Mouse (Mus musculus) heart, embryonic 16.5 days (tissue): ENCODE data around the gene Chpf2. TPM values are rescaled to one million over a fixed set of nuclear protein-coding genes. Genes with fewer than 3 reads are reported as not detected.
"Not testable (repeated sequence)": the region's sequence is repeated elsewhere in the genome, so short reads cannot be mapped to it uniquely, and the experiment has no call there.

ENCODE experiments used
- ATAC-seq: fragments of 200-750 bp; cut with Nextera tagmentation; replicated peaks from 2 replicates; pipeline ENCODE4 v1.8.0; 2017; ENCODE audit warnings: moderate number of reproducible peaks; ENCODE audit not compliant: insufficient read depth, low FRiP score; ENCODE audit errors: extremely low read depth
- H3K27ac ChIP-seq: fragments of 300-500 bp; sonication (generic); 2 replicates; pipeline ENCODE4 v1.5.1; 2014; ENCODE audit warnings: mild to moderate bottlenecking, low read length, control low read depth, moderate library complexity
- H3K27me3 ChIP-seq: fragments of 300-500 bp; sonication (generic); 2 replicates; pipeline ENCODE4 v1.6.1; 2014; ENCODE audit warnings: low read length, mixed read lengths; ENCODE audit not compliant: control insufficient read depth, insufficient read depth
- H3K36me3 ChIP-seq: fragments of 300-500 bp; sonication (generic); 2 replicates; pipeline ENCODE4 v1.6.1; 2014; ENCODE audit not compliant: control insufficient read depth, insufficient read depth
- H3K4me1 ChIP-seq: fragments of 300-500 bp; sonication (generic); 2 replicates; pipeline ENCODE4 v1.6.1; 2014; ENCODE audit warnings: low read length, mixed read lengths; ENCODE audit not compliant: control insufficient read depth, insufficient read depth
- H3K4me2 ChIP-seq: fragments of 300-500 bp; sonication (generic); 2 replicates; pipeline ENCODE4 v1.6.1; 2014; ENCODE audit warnings: low read depth, mild to moderate bottlenecking, control low read depth, low read length
- H3K4me3 ChIP-seq: fragments of 300-500 bp; sonication (generic); 2 replicates; pipeline ENCODE4 v1.5.1; 2014; ENCODE audit warnings: mild to moderate bottlenecking, control low read depth, low read length
- H3K9ac ChIP-seq: fragments of 300-500 bp; sonication (generic); 2 replicates; pipeline ENCODE4 v1.6.1; 2014; ENCODE audit warnings: low read length, control low read depth
- H3K9me3 ChIP-seq: fragments of 300-500 bp; sonication (generic); replicated peaks from 2 replicates; pipeline ENCODE4 v1.6.1; 2016; ENCODE audit warnings: low read length; ENCODE audit not compliant: control insufficient read depth
- WGBS: fragments of 180-500 bp; shearing (Covaris S2); extraction: QIAGEN DNeasy Blood & Tissue Kit; methylation state at CpG from one replicate; pipeline ENCODE4 v1.1.7; 2014; 5-methylcytosine and 5-hydroxymethylcytosine counted together
- polyA plus RNA-seq: library from polyadenylated mRNA; unstranded; fragments of >200 nt; fragmentation: Nextera tagmentation; extraction: Ambion mirVana; gene quantifications from 2 replicates; pipeline ENCODE4 v1.2.1, GENCODE M21; 2015

Chpf2 gene
- polyA plus RNA-seq, 1 experiment from 2014 or later, result 14.8 TPM

DNA sequence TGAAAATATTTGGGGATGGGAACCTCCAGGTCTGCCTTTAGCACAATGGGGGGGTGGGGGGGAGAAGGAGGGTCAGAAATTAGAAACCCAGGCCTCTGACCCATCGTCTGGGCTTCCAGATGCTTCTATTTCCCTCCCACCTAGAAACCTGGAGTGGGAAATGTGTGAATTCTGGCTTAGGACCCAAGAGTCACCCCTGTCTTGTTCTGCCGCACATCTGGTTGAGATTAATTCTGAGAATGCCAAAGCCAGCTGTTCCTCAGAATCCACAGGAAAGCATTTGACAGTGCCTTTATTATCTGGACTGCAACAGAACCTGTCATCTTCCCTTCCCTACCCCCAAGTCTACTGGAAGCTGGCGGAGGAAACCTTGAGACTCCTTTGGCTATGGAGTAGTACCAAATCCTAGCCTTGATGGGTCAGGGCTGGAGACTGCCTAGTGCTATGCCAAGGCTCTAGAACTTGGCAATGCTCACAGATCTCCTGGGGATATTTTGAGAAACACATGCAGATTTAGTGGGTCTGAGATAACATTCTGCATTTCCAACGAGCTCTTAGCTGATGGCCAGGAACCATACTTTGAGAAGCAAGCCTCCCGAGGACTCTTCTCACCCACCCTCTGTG, 32.8 kb upstream of the Chpf2 start:
- no peak overlapping the region for H3K4me2 ChIP-seq
- no peak overlapping the region for H3K9ac ChIP-seq
- H3K36me3 ChIP-seq, result no peaks in the 10 kb centered on the region
- H3K27ac ChIP-seq, result no peak overlapping the region
- WGBS, result 51% methylated on average over 5 of the region's 5 CpGs
- H3K9me3 ChIP-seq, result no peaks in the 10 kb centered on the region; the same call in 1 of the 2 replicates
- no peak for ATAC-seq
- peaks cover 3% of the 10 kb centered on the region for H3K27me3 ChIP-seq
- H3K4me1 ChIP-seq, result peaks cover 7% of the 10 kb centered on the region
- H3K4me3 ChIP-seq, result no peak overlapping the region

DNA sequence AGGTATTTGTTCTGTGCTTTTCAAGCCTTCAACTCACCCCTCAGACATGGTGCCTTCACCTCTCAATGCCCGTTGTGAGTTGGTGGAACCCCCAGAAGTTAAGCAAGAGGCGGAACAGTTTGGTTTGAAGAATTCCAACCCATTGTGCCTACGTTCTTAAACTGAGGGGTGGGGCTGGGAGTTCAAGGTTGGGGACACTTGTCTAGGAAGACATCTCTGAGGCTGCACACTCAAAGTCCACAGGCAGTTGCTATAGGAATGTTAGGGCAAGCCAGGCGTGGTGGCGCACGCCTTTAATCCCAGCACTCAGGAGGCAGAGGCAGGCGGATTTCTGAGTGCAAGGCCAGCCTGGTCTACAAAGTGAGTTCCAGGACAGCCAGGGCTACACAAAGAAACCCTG, 31.2 kb upstream of the Chpf2 start:
- H3K27ac ChIP-seq, H3K4me1 ChIP-seq, ATAC-seq, H3K9ac ChIP-seq, H3K27me3 ChIP-seq, H3K36me3 ChIP-seq, H3K4me2 ChIP-seq, H3K4me3 ChIP-seq, H3K9me3 ChIP-seq: not testable (repeated sequence)
- 93% methylated on average over 7 of the region's 7 CpGs for WGBS

DNA sequence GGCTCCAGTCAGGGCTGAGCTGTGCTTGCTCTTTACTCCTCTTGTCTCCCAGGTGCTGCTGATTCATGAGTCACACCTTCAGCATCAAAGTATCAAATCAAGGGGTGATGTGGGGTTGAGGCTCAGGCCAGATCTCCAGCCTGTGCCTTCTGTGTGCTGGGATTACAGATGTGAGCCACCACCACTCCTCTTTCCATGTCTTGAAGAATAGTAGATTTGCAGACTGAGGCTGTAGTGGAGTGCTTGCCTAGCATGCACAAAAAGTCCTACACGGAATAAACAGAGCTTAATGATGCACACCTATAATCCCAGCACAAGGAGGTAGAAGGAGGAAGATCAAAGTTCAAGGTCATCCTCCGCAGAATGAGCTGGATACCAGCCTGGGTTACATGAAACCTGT, 29.8 kb upstream of the Chpf2 start, which contains the start of gene 4931409K22Rik:
Gene 4931409K22Rik, minus strand, starts transcription at position 101 of the 400 bp plus-strand sequence.
- no peak for ATAC-seq
- Histone ChIP-seq H3K4me3 (no peak within 1 kb of the TSS), H3K27ac (no peak within 1 kb of the TSS), H3K36me3 (no peaks in the 10 kb centered on the region), H3K4me1 (no peaks in the 10 kb centered on the region), H3K9ac (no peak within 1 kb of the TSS), H3K27me3 (no peaks in the 10 kb centered on the region; the same call in 1 of the 2 replicates), H3K9me3 (no peaks in the 10 kb centered on the region; the same call in 1 of the 2 replicates), H3K4me2 (no peak within 1 kb of the TSS)
- WGBS, result 82% methylated on average over 2 of the region's 2 CpGs

DNA sequence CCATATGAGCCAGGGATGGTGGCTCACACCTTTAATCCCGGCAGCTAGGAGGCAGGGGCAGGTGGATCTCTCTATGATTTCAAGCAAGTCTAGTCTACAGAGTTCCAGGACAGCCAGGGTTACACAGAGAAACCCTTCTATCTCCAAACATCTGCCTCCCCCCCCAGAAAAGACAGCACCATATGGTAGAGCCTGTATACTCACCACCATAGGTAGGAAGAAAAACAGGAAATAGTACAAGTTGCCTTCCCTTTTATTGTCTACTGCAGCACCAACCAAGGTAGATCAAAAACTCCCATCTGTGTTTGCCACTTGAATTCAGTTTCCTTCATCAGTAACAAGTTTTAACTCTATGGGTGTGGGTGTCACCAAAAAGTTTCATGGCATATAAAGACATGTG, 10.6 kb upstream of the Chpf2 start:
- peaks cover 15% of the 10 kb centered on the region for H3K4me1 ChIP-seq

DNA sequence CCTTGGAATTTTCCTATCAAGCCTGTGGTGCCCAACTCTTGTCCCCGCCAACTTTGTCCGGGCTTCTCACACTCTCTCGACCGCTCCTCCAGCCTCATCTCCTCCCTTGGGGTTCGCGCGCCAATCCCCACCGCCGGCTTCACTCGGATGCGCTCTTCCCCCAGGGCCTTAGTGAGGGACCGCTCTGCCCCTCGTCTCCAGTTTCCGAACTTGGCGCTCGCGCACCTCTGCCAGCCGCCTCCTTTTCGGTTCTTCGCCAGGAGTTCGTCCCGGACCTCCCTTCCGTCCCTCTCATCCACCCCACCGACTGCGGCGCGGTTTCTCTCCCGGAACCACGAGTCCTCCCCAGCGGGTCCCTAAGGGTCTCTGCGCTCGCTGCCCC, 9.7 kb upstream of the Chpf2 start:
- Histone ChIP-seq H3K27ac (peak overlapping the region; percentile 80), H3K4me3 (peak overlapping the region; percentile 90), H3K4me2 (peak overlapping the region; percentile 96), H3K27me3 (no peaks in the 10 kb centered on the region), H3K36me3 (peaks cover 21% of the 10 kb centered on the region), H3K9ac (peak overlapping the region; percentile 92), H3K4me1 (peaks cover 15% of the 10 kb centered on the region), H3K9me3 (no peaks in the 10 kb centered on the region)
- under 1% methylated on average over 32 of the region's 32 CpGs for WGBS
- ATAC-seq, result peak; percentile 14

More for the DNA sequence above, 10.6 kb upstream of the Chpf2 start:
- WGBS, result 82% methylated on average over 1 of the region's 1 CpGs
- Histone ChIP-seq H3K27me3 (no peaks in the 10 kb centered on the region), H3K9ac (no peak overlapping the region), H3K4me2 (peak overlapping the region; percentile 96), H3K9me3 (no peaks in the 10 kb centered on the region), H3K27ac (no peak overlapping the region), H3K4me3 (no peak overlapping the region; the same call in 1 of the 2 replicates), H3K36me3 (peaks cover 25% of the 10 kb centered on the region)
- no peak for ATAC-seq

DNA sequence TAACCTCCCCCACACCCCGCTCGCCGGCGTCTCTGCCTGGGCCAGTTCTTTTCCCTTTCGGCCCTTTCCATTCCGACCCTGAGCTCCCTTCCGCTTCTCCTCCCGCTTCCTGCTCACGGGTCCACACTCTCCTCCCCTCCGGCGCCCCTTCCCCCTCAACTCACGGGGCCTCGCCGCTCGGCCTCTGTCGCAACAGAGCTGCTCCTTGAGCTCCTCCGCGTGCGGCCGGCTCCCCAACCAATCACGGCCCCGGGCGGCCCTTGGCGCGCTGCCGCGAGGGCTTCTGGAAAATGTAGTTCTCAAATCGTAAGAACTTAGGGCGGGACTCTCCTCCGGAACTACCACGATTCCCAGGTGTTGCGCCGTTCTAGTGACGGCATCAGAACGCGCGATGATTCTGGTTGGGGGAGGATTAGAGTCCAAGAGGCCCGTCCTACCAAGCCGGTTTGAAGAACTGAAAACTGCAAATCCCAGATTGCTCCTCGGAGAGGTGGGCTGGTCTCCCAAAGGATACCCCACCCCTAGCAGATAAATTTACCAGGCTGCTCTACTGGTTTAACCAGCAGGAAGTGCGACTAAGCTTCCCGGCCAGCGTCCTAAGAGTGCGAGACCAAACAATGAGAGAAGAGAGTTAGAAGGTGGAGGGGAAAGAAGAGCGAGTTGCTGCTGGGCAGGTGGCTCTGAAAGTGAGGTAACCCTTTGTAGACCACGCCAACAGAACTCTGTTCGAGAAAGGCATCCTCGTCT, 9.2 kb upstream of the Chpf2 start, which contains the start of gene Abcf2:
Gene Abcf2, minus strand, starts transcription at position 285 of the 747 bp plus-strand sequence.
- H3K27me3 ChIP-seq, result no peaks in the 10 kb centered on the region
- peaks cover 15% of the 10 kb centered on the region for H3K4me1 ChIP-seq
- peak within 1 kb of the TSS; percentile 96 for H3K4me2 ChIP-seq
- peak within 1 kb of the TSS; percentile 90 for H3K4me3 ChIP-seq
- H3K27ac ChIP-seq, result peak within 1 kb of the TSS; percentile 87
- H3K9ac ChIP-seq, result peak within 1 kb of the TSS; percentile 92
- peak; percentile 97 for ATAC-seq
- H3K36me3 ChIP-seq, result peaks cover 17% of the 10 kb centered on the region
- under 1% methylated on average over 48 of the region's 48 CpGs for WGBS
- no peaks in the 10 kb centered on the region for H3K9me3 ChIP-seq

DNA sequence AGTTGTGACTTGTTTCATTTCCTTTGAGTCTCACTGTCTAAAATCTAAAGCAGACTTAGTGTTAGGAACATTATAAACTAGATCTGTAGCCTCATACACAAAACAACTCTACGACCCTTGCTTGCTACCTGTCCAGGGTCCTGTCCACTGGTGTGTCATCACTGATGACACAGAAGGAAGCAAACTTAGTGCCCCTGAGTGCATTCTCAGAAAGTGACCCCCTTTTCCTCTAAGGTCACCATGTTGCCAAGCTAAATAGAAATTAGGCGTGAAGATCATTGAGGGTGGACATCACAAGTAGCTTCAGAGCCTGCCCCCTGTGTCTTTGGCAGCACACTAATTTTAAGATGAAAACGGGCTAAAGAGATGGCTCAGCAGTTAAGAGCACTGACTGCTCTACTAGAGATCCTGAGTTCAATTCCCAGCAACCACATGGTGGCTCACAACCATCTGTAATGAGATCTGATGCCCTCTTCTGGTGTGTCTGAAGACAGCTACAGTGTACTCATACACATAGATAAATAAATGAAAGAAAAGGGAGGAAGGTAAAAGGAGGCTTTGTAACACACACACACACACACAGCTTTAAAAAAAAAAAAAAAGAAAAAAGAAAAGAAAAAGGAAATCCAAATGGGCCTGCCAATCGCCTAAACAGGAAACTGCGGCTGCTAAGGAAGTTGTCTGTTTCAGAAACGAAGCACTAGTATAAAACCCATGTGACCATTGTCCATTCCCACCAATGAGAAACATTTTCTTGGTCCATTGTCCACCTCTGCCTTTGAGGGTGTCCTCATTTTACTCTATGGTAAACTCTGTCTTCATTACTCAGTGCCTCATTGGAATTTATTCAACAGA, 8.2 kb upstream of the Chpf2 start:
- Histone ChIP-seq H3K36me3 (0 out of 2 replicates have a peak, but pooled peaks cover 8% of the 10 kb centered on the region), H3K27ac (peak overlapping the region; percentile 87), H3K4me3 (peak overlapping the region; percentile 90), H3K4me2 (peak overlapping the region; percentile 79), H3K9ac (peak overlapping the region; percentile 80), H3K4me1 (peaks cover 15% of the 10 kb centered on the region), H3K9me3 (no peaks in the 10 kb centered on the region), H3K27me3 (no peaks in the 10 kb centered on the region)
- WGBS, result 47% methylated on average over 6 of the region's 6 CpGs
- ATAC-seq, result no peak

DNA sequence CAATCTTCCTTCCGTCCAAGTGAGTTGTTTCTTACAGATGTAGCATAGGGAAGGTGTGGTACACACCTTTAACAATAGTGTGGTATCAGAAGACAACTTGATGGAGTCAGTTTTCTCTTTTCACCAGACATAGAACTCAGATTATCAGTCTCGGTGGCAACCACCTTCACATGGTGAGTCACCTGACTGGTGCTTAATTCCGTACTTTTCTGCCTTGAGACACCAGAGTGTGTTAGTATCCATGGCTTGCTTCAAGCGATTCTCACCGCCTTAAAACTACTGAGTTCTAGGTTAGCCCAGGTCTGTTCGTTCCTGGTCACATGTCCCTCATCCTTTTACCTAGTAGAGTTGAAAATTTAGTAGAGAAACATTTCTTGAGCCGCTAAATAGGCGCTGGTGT, 435 bp upstream of the Chpf2 start:
- no peaks in the 10 kb centered on the region for H3K9me3 ChIP-seq
- peak overlapping the region; percentile 91 for H3K4me2 ChIP-seq
- H3K4me3 ChIP-seq, result peak overlapping the region; percentile 78
- H3K27ac ChIP-seq, result no peak overlapping the region
- no peaks in the 10 kb centered on the region for H3K27me3 ChIP-seq
- WGBS, result 7% methylated on average over 8 of the region's 8 CpGs
- no peak for ATAC-seq
- H3K36me3 ChIP-seq, result peaks cover 14% of the 10 kb centered on the region; the same call in 1 of the 2 replicates
- peak overlapping the region; percentile 82 for H3K9ac ChIP-seq
- H3K4me1 ChIP-seq, result peaks cover 18% of the 10 kb centered on the region
